Mouse (Mus musculus) testis, adult 2 months (tissue): Measurements from ENCODE around the gene Mid1. TPM values are rescaled to one million over a fixed set of nuclear protein-coding genes. Genes with fewer than 3 reads are reported as not detected.
"Not testable (repeated sequence)": the region's sequence is repeated elsewhere in the genome, so short reads cannot be mapped to it uniquely, and the experiment has no call there.

Experiments used
- H3K27ac ChIP-seq: fragments of 200-500 bp; 2 replicates; pipeline ENCODE4 v1.5.1; 2012; ENCODE audit warnings: low read depth, low read length; ENCODE audit not compliant: control insufficient read depth, insufficient read depth
- H3K27me3 ChIP-seq: fragments of 200-500 bp; 2 replicates; pipeline ENCODE4 v1.6.1; 2012; ENCODE audit warnings: mild to moderate bottlenecking, low read length, moderate library complexity; ENCODE audit not compliant: control insufficient read depth, insufficient read depth
- H3K36me3 ChIP-seq: fragments of 200-500 bp; 2 replicates; pipeline ENCODE4 v1.6.1; 2012; ENCODE audit warnings: mild to moderate bottlenecking, low read length; ENCODE audit not compliant: control insufficient read depth, insufficient read depth
- H3K4me1 ChIP-seq: fragments of 200-500 bp; 2 replicates; pipeline ENCODE4 v1.6.1; 2012; ENCODE audit warnings: low read length; ENCODE audit not compliant: control insufficient read depth, insufficient read depth
- H3K4me3 ChIP-seq: fragments of 200-500 bp; 2 replicates; pipeline ENCODE4 v1.5.1; 2012; ENCODE audit warnings: low read depth, mild to moderate bottlenecking, low read length, moderate library complexity, mixed read lengths; ENCODE audit not compliant: control insufficient read depth
- CTCF ChIP-seq: fragments of 200-500 bp; IDR thresholded peaks from 2 replicates; pipeline ENCODE4 v1.5.1; 2012; ENCODE audit warnings: low read depth, mild to moderate bottlenecking, inconsistent platforms, low read length, moderate library complexity; ENCODE audit not compliant: control insufficient read depth, insufficient read depth, insufficient replicate concordance
- POLR2A ChIP-seq: fragments of 200-500 bp; IDR thresholded peaks from 2 replicates; pipeline ENCODE4 v1.6.1; 2012; ENCODE audit warnings: low read depth, mild to moderate bottlenecking, inconsistent platforms, low read length, moderate library complexity; ENCODE audit not compliant: control insufficient read depth
- polyA plus RNA-seq: library from polyadenylated mRNA; depleted of rRNA; stranded (reverse); fragments of >200 nt; gene quantifications from 2 replicates; pipeline ENCODE4 v1.2.3, GENCODE M21; 2012

The Mid1 gene
- polyA plus RNA-seq, 1 experiment = 0.65 TPM

GRCm38 (mm10) chrX:169933228-169933627, 248.2 kb downstream of the Mid1 start:
- no peaks in the 10 kb centered on the region for H3K27me3 ChIP-seq

GRCm38 (mm10) chrX:169937119-169937719, 252.2 kb downstream of the Mid1 start:
- no peaks in the 10 kb centered on the region for H3K27me3 ChIP-seq
- H3K27ac ChIP-seq = no peak overlapping the region
- no peaks in the 10 kb centered on the region for H3K4me1 ChIP-seq
- no peak for TF ChIP-seq CTCF
- no peak for TF ChIP-seq POLR2A
- H3K36me3 ChIP-seq = no peaks in the 10 kb centered on the region
- H3K4me3 ChIP-seq = no peak overlapping the region

More at GRCm38 (mm10) chrX:169933228-169933627, 248.2 kb downstream of the Mid1 start:
- Histone ChIP-seq H3K4me1 (no peaks in the 10 kb centered on the region), H3K36me3 (no peaks in the 10 kb centered on the region), H3K27ac (no peak overlapping the region), H3K4me3 (no peak overlapping the region)
- TF ChIP-seq POLR2A (no peak), CTCF (no peak)

- Histone ChIP-seq H3K36me3 (no peaks in the 10 kb centered on the region), H3K27ac (no peak overlapping the region), H3K27me3 (no peaks in the 10 kb centered on the region), H3K4me3 (no peak overlapping the region), H3K4me1 (no peaks in the 10 kb centered on the region)
- TF ChIP-seq CTCF (no peak), POLR2A (no peak)
These were observed 255.5 kb downstream of the Mid1 start for GRCm38 (mm10) chrX:169940531-169940930.

- H3K4me1 ChIP-seq = no peaks in the 10 kb centered on the region
- no peaks in the 10 kb centered on the region for H3K27me3 ChIP-seq
- H3K27ac ChIP-seq = no peak overlapping the region
- TF ChIP-seq CTCF (no peak), POLR2A (no peak)
- no peaks in the 10 kb centered on the region for H3K36me3 ChIP-seq
- no peak overlapping the region for H3K4me3 ChIP-seq
These were observed 265.6 kb downstream of the Mid1 start for GRCm38 (mm10) chrX:169950596-169950995.

- TF ChIP-seq CTCF = no peak
- no peak for TF ChIP-seq POLR2A
These were observed 284.3 kb downstream of the Mid1 start for GRCm38 (mm10) chrX:169969337-169969736.

GRCm38 (mm10) chrX:169969765-169970164, 284.8 kb downstream of the Mid1 start:
- H3K27me3 ChIP-seq, H3K4me3 ChIP-seq, H3K36me3 ChIP-seq, H3K4me1 ChIP-seq, H3K27ac ChIP-seq: not testable (repeated sequence)

More at GRCm38 (mm10) chrX:169969337-169969736, 284.3 kb downstream of the Mid1 start:
- H3K27ac ChIP-seq = no peak overlapping the region
- H3K36me3 ChIP-seq = no peaks in the 10 kb centered on the region
- H3K4me3 ChIP-seq = no peak overlapping the region
- no peaks in the 10 kb centered on the region for H3K27me3 ChIP-seq
- H3K4me1 ChIP-seq = no peaks in the 10 kb centered on the region

GRCm38 (mm10) chrX:169970546-169970945, 285.5 kb downstream of the Mid1 start:
- H3K27me3 ChIP-seq, H3K4me1 ChIP-seq, H3K36me3 ChIP-seq, H3K4me3 ChIP-seq, H3K27ac ChIP-seq: not testable (repeated sequence)

GRCm38 (mm10) chrX:169971562-169971961, 286.6 kb downstream of the Mid1 start:
- H3K27ac ChIP-seq, H3K4me3 ChIP-seq, H3K4me1 ChIP-seq, H3K36me3 ChIP-seq, H3K27me3 ChIP-seq: not testable (repeated sequence)

GRCm38 (mm10) chrX:169972131-169972530, 287.1 kb downstream of the Mid1 start:
- H3K27ac ChIP-seq, H3K4me3 ChIP-seq, H3K4me1 ChIP-seq, H3K27me3 ChIP-seq, H3K36me3 ChIP-seq: not testable (repeated sequence)

- not testable (repeated sequence) for H3K36me3 ChIP-seq, H3K4me1 ChIP-seq, H3K4me3 ChIP-seq, H3K27ac ChIP-seq, H3K27me3 ChIP-seq
These were observed 287.9 kb downstream of the Mid1 start for GRCm38 (mm10) chrX:169972791-169973494.

- H3K27me3 ChIP-seq, H3K27ac ChIP-seq, H3K36me3 ChIP-seq, H3K4me3 ChIP-seq, H3K4me1 ChIP-seq: not testable (repeated sequence)
These were observed 288.8 kb downstream of the Mid1 start for GRCm38 (mm10) chrX:169973806-169974205.
